In genomic region chr11:27753212-27753912, GRCm38 (mm10) we compare ENCODE assay signal across 9 mouse cellular contexts.
DNase-seq lines count a peak whose midpoint lies in the region; ATAC-seq and TF ChIP-seq lines count a peak whose summit lies in the region.
"Had no signal": no experiment of that assay in that cellular context is flagged by ENCODE, and none has a peak within 500 bp of the region (broad histone marks: within the 10 kb centered on the region; RNA-seq: fewer than 3 reads in every experiment).

No protein-coding gene starts in this region.

- DNase-seq in cerebellum, adult 11 months: peak; percentile 0
- DNase-seq in cerebellum, adult 11-12 months: no peak
- peak; percentile 21 to 69 for DNase-seq in adrenal gland, adult (ENCODE audit: inconsistent age in 2 of 2, low spot score in 1 of 2)
- peak; percentile 58 for DNase-seq in embryo, embryonic 9.5 days (ENCODE audit: extremely low spot score)
- peak; percentile 1 to 65 for DNase-seq in layer of hippocampus, adult 18-20 months (ENCODE audit: low spot score in 2 of 2)
- peak; percentile 2 for DNase-seq in lung, adult 2 months
- peak; percentile 24 to 33 for DNase-seq in right cerebral cortex, postnatal 10 days (ENCODE audit: low spot score in 2 of 2)

- TF ChIP-seq CTCF in lung, adult 2 months (IDR thresholded peaks at IDR 0.05; ENCODE audit: insufficient read depth, low read length): no peak

- TF ChIP-seq POLR2A in lung, adult 2 months (IDR thresholded peaks at IDR 0.05; ENCODE audit: borderline replicate concordance, extremely low read depth, low read depth, low read length): no peak

- ATAC-seq in hematopoietic stem cell, adult 5-6 weeks (replicated peaks in 1 of 2; ENCODE audit: insufficient read depth in 1 of 2, low FRiP score in 2 of 2, low TSS enrichment in 1 of 2, low read depth in 1 of 2, poor library complexity in 2 of 2, severe bottlenecking in 2 of 2): peak; percentile 65 to 83; a peak in 3 of 4 replicates

- H3K4me1 ChIP-seq in lung, adult 2 months (ENCODE audit: control insufficient read depth, insufficient read depth, low read length): no peaks in the 10 kb centered on the region
- H3K4me1 ChIP-seq: hindbrain, embryonic 15.5 days had no signal

- WGBS in lung, adult 2 months: 38% methylated on average over 11 of the region's 11 CpGs

- no peak overlapping the region for H3K4me3 ChIP-seq in lung, adult 2 months (replicated peaks; ENCODE audit: extremely low read depth, low read depth, low read length)
- H3K4me3 ChIP-seq: hindbrain, embryonic 15.5 days had no signal
